26 mouse cellular contexts compared by ENCODE assay signal in genomic region chr7:45331502-45331901, GRCm38 (mm10). TPM values are rescaled to one million over a fixed set of nuclear protein-coding genes. Genes with fewer than 3 reads are reported as not detected.
DNase-seq lines count a peak whose midpoint lies in the region; ATAC-seq and TF ChIP-seq lines count a peak whose summit lies in the region.
"Had no signal": no experiment of that assay in that cellular context is flagged by ENCODE, and none has a peak within 500 bp of the region (broad histone marks: within the 10 kb centered on the region; RNA-seq: fewer than 3 reads in every experiment).

No protein-coding gene starts in this region.

- H3K9ac ChIP-seq in hindbrain, postnatal 0 days (replicated peaks; ENCODE audit: low read length): no peak overlapping the region
- no peak overlapping the region for H3K9ac ChIP-seq in hindbrain, embryonic 13.5 days
- H3K9ac ChIP-seq: hindbrain, embryonic 14.5 days; limb, embryonic 15.5 days; neural tube, embryonic 15.5 days had no signal

- no peaks in the 10 kb centered on the region for H3K27me3 ChIP-seq in hindbrain, postnatal 0 days (ENCODE audit: insufficient read depth, low read length)
- H3K27me3 ChIP-seq in hindbrain, embryonic 13.5 days: peaks cover 18% of the 10 kb centered on the region; the same call in 1 of the 2 replicates
- H3K27me3 ChIP-seq: limb, embryonic 15.5 days; neural tube, embryonic 15.5 days had no signal

- H3K4me3 ChIP-seq in hindbrain, postnatal 0 days (ENCODE audit: low read length): no peak overlapping the region
- H3K4me3 ChIP-seq in hindbrain, embryonic 13.5 days: no peak overlapping the region
- H3K4me3 ChIP-seq in lung, adult 2 months (replicated peaks; ENCODE audit: extremely low read depth, low read depth, low read length): no peak overlapping the region
- no peak overlapping the region for H3K4me3 ChIP-seq in cortical plate, adult 2 months (ENCODE audit: insufficient read depth, low read length)
- H3K4me3 ChIP-seq: midbrain, embryonic 10.5 days; neural tube, embryonic 15.5 days had no signal

- H3K36me3 ChIP-seq in hindbrain, postnatal 0 days (ENCODE audit: insufficient read depth, low read length): no peaks in the 10 kb centered on the region; the same call in 1 of the 2 replicates
- H3K36me3 ChIP-seq in hindbrain, embryonic 13.5 days: no peaks in the 10 kb centered on the region
- H3K36me3 ChIP-seq: G1E; midbrain, embryonic 10.5 days; neural tube, embryonic 15.5 days had no signal

- no peak for ATAC-seq in hindbrain, postnatal 0 days
- no peak for ATAC-seq in hindbrain, embryonic 13.5 days (ENCODE audit: low FRiP score)
- ATAC-seq: forebrain, embryonic 14.5 days had no signal

- no peaks in the 10 kb centered on the region for H3K9me3 ChIP-seq in hindbrain, postnatal 0 days (ENCODE audit: low read length)
- H3K9me3 ChIP-seq in hindbrain, embryonic 13.5 days: no peaks in the 10 kb centered on the region
- H3K9me3 ChIP-seq: embryonic facial prominence, embryonic 10.5 days; limb, embryonic 15.5 days; midbrain, embryonic 10.5 days; neural tube, embryonic 15.5 days had no signal

- peak; percentile 37 for TF ChIP-seq CTCF in hindbrain, postnatal 0 days (IDR thresholded peaks at IDR 0.05; ENCODE audit: low read depth)
- TF ChIP-seq CTCF in lung, adult 2 months (IDR thresholded peaks at IDR 0.05; ENCODE audit: insufficient read depth, low read length): peak; percentile 34
- peak; percentile 17; the same call in 1 of the 2 replicates for TF ChIP-seq CTCF in cortical plate, adult 2 months (IDR thresholded peaks at IDR 0.05; ENCODE audit: extremely low read depth, insufficient read depth, low read length)

- H3K4me2 ChIP-seq in hindbrain, postnatal 0 days (ENCODE audit: low read depth, low read length): no peak overlapping the region
- H3K4me2 ChIP-seq in hindbrain, embryonic 13.5 days: no peak overlapping the region

- H3K4me1 ChIP-seq in hindbrain, postnatal 0 days (ENCODE audit: insufficient read depth, low read length): peaks cover 5% of the 10 kb centered on the region; the same call in 1 of the 2 replicates
- H3K4me1 ChIP-seq in hindbrain, embryonic 13.5 days (replicated peaks): peaks cover 26% of the 10 kb centered on the region
- peaks cover 3% of the 10 kb centered on the region for H3K4me1 ChIP-seq in lung, adult 2 months (ENCODE audit: control insufficient read depth, insufficient read depth, low read length)
- H3K4me1 ChIP-seq in cortical plate, adult 2 months (ENCODE audit: control insufficient read depth, insufficient read depth, low read length): no peaks in the 10 kb centered on the region

- no peak overlapping the region for H3K27ac ChIP-seq in hindbrain, postnatal 0 days
- H3K27ac ChIP-seq in hindbrain, embryonic 13.5 days: no peak overlapping the region
- H3K27ac ChIP-seq in cortical plate, adult 2 months (ENCODE audit: insufficient read depth, low read length): no peak overlapping the region
- H3K27ac ChIP-seq: embryonic facial prominence, embryonic 10.5 days; hindbrain, embryonic 14.5 days; limb, embryonic 15.5 days; midbrain, embryonic 10.5 days; neural tube, embryonic 15.5 days had no signal

- TF ChIP-seq POLR2A in lung, adult 2 months (IDR thresholded peaks at IDR 0.05; ENCODE audit: borderline replicate concordance, extremely low read depth, low read depth, low read length): no peak
- no peak for TF ChIP-seq POLR2A in cortical plate, adult 2 months (IDR thresholded peaks at IDR 0.05; ENCODE audit: extremely low read depth, insufficient read depth, low read length)

- no peak for DNase-seq in hindbrain, postnatal 0 days (ENCODE audit: low spot score)
- DNase-seq in lung, adult 2 months: no peak
- no peak for DNase-seq in lung, postnatal 14 days
- peak; percentile 54 for DNase-seq in ES-CJ7 (ENCODE audit: low read depth, low spot score)
- DNase-seq in urinary bladder, postnatal 25 days (ENCODE audit: low spot score): no peak
- DNase-seq: adrenal gland, adult 2 months; cerebellum, adult 11 months; cerebellum, postnatal 14 days; heart, postnatal 10 days; kidney, adult 18-20 months; kidney, postnatal 25 days; layer of hippocampus, adult 9-11 months; lung, postnatal 4 days; thymus, adult 2 months had no signal

- 87% methylated on average over 6 of the region's 6 CpGs for whole genome bisulfite sequencing in hindbrain, postnatal 0 days
- 88% methylated on average over 6 of the region's 6 CpGs for WGBS in hindbrain, embryonic 13.5 days
- 81% methylated on average over 6 of the region's 6 CpGs for WGBS in lung, adult 2 months

RNA-seq across cellular contexts. Expression of gene Trpm4, which starts 2.1 kb away (rescaled TPM):
- total RNA-seq in hindbrain, postnatal 0 days (2014; rRNA removed): 29.5 and 35.7 TPM in 2 replicates
- 11.2 and 13.0 TPM in 2 replicates for polyA plus RNA-seq in hindbrain, postnatal 0 days (2015; fragmentation: Nextera tagmentation; extraction: Ambion mirVana)
- 7.3 and 8.9 TPM in 2 replicates for polyA plus RNA-seq in hindbrain, embryonic 13.5 days (2015; fragmentation: Nextera tagmentation; extraction: Ambion mirVana)
- 41.8 and 44.8 TPM in 2 replicates for polyA plus RNA-seq in lung, adult 2 months (2012; rRNA removed)
- polyA plus RNA-seq in cortical plate, adult 2 months (2012; rRNA removed): 29.1 and 35.1 TPM in 2 replicates

RNA-seq across cellular contexts. Expression of gene Hrc, which starts 3.6 kb away (rescaled TPM):
- 0.26 and 0.72 TPM in 2 replicates for total RNA-seq in hindbrain, postnatal 0 days (2014; rRNA removed)
- 0.16 and 0.34 TPM in 2 replicates for polyA plus RNA-seq in hindbrain, postnatal 0 days (2015; fragmentation: Nextera tagmentation; extraction: Ambion mirVana)
- polyA plus RNA-seq in hindbrain, embryonic 13.5 days (2015; fragmentation: Nextera tagmentation; extraction: Ambion mirVana): 0.31 TPM in 2 replicates
- polyA plus RNA-seq in lung, adult 2 months (2012; rRNA removed): 2.4 and 10.0 TPM in 2 replicates
- 0.35 and 0.55 TPM in 2 replicates for polyA plus RNA-seq in cortical plate, adult 2 months (2012; rRNA removed)
- total RNA-seq: granulocyte monocyte progenitor cell, adult 5-6 weeks had no signal
- polyA plus RNA-seq: adrenal gland, adult 2 months; G1E had no signal

RNA-seq across cellular contexts. Expression of gene Ppfia3, which starts 35.3 kb away (rescaled TPM):
- total RNA-seq in hindbrain, postnatal 0 days (2014; rRNA removed): 91.9 and 107 TPM in 2 replicates
- 25.5 and 26.7 TPM in 2 replicates for polyA plus RNA-seq in hindbrain, postnatal 0 days (2015; fragmentation: Nextera tagmentation; extraction: Ambion mirVana)
- 19.9 and 20.7 TPM in 2 replicates for polyA plus RNA-seq in hindbrain, embryonic 13.5 days (2015; fragmentation: Nextera tagmentation; extraction: Ambion mirVana)
- polyA plus RNA-seq in lung, adult 2 months (2012; rRNA removed): 1.2 and 3.7 TPM in 2 replicates
- polyA plus RNA-seq in cortical plate, adult 2 months (2012; rRNA removed): 164 and 167 TPM in 2 replicates
- total RNA-seq: granulocyte monocyte progenitor cell, adult 5-6 weeks had no signal

RNA-seq across cellular contexts. Expression of gene Lin7b, which starts 38.9 kb away (rescaled TPM):
- 87.4 and 94.2 TPM in 2 replicates for total RNA-seq in hindbrain, postnatal 0 days (2014; rRNA removed)
- polyA plus RNA-seq in hindbrain, postnatal 0 days (2015; fragmentation: Nextera tagmentation; extraction: Ambion mirVana): 69.3 and 76.1 TPM in 2 replicates
- polyA plus RNA-seq in hindbrain, embryonic 13.5 days (2015; fragmentation: Nextera tagmentation; extraction: Ambion mirVana): 12.5 and 13.4 TPM in 2 replicates
- polyA plus RNA-seq in lung, adult 2 months (2012; rRNA removed): 1.4 and 2.2 TPM in 2 replicates
- 336 TPM in 2 replicates for polyA plus RNA-seq in cortical plate, adult 2 months (2012; rRNA removed)
- total RNA-seq: granulocyte monocyte progenitor cell, adult 5-6 weeks had no signal

RNA-seq across cellular contexts. Expression of gene Slc6a21, which starts 54.2 kb away (rescaled TPM):
- not detected in 2 replicates for total RNA-seq in hindbrain, postnatal 0 days (2014; rRNA removed)
- polyA plus RNA-seq in hindbrain, postnatal 0 days (2015; fragmentation: Nextera tagmentation; extraction: Ambion mirVana): not detected in 2 replicates
- polyA plus RNA-seq in hindbrain, embryonic 13.5 days (2015; fragmentation: Nextera tagmentation; extraction: Ambion mirVana): not detected in 2 replicates
- not detected in 2 replicates for polyA plus RNA-seq in lung, adult 2 months (2012; rRNA removed)
- polyA plus RNA-seq in cortical plate, adult 2 months (2012; rRNA removed): 0.08 and 0.30 TPM in 2 replicates
- total RNA-seq: adrenal gland, adult 2 months; granulocyte monocyte progenitor cell, adult 5-6 weeks; heart, postnatal 10 days had no signal
- polyA plus RNA-seq: adrenal gland, adult 2 months; C2C12; embryonic facial prominence, embryonic 10.5 days; forebrain, embryonic 14.5 days; G1E; hindbrain, embryonic 14.5 days; limb, embryonic 15.5 days; midbrain, embryonic 10.5 days; myocyte; neural tube, embryonic 15.5 days had no signal
